Mouse (Mus musculus) midbrain, embryonic 11.5 days (tissue): Measurements from ENCODE around the gene Phf20. TPM values are rescaled to one million over a fixed set of nuclear protein-coding genes. Genes with fewer than 3 reads are reported as not detected.

Experiments used
- ATAC-seq: fragments of 200-750 bp; cut with Nextera tagmentation; 2 replicates; pipeline ENCODE4 v1.8.0; 2017; ENCODE audit warnings: moderate TSS enrichment, moderate library complexity; ENCODE audit not compliant: low FRiP score
- DNase-seq: peaks from one replicate; pipeline ENCODE4 v3.0.0; 2015; ENCODE audit warnings: low spot score; ENCODE audit errors: missing footprints
- H3K27ac ChIP-seq: fragments of 300-500 bp; sonication (generic); 2 replicates; pipeline ENCODE4 v1.5.1; 2014; ENCODE audit warnings: low read depth, low read length
- H3K27me3 ChIP-seq: fragments of 300-500 bp; sonication (generic); 2 replicates; pipeline ENCODE4 v1.6.1; 2014; ENCODE audit warnings: mild to moderate bottlenecking, low read length, moderate library complexity, mixed read lengths; ENCODE audit not compliant: control insufficient read depth, insufficient read depth
- H3K36me3 ChIP-seq: fragments of 300-500 bp; sonication (generic); 2 replicates; pipeline ENCODE4 v1.6.1; 2014; ENCODE audit warnings: mild to moderate bottlenecking, low read length, moderate library complexity, mixed read lengths; ENCODE audit not compliant: control insufficient read depth, insufficient read depth
- H3K4me1 ChIP-seq: fragments of 300-500 bp; sonication (generic); 2 replicates; pipeline ENCODE4 v1.6.1; 2014; ENCODE audit warnings: low read length; ENCODE audit not compliant: control insufficient read depth, insufficient read depth
- H3K4me2 ChIP-seq: fragments of 300-500 bp; sonication (generic); 2 replicates; pipeline ENCODE4 v1.6.1; 2014; ENCODE audit warnings: mild to moderate bottlenecking, moderate library complexity
- H3K4me3 ChIP-seq: fragments of 300-500 bp; sonication (generic); 2 replicates; pipeline ENCODE4 v1.5.1; 2014; ENCODE audit warnings: low read depth, low read length
- H3K9ac ChIP-seq: fragments of 300-500 bp; sonication (generic); 2 replicates; pipeline ENCODE4 v1.6.1; 2014; ENCODE audit warnings: low read length
- H3K9me3 ChIP-seq: fragments of 300-500 bp; sonication (generic); 2 replicates; pipeline ENCODE4 v1.6.1; 2016; ENCODE audit warnings: low read length; ENCODE audit not compliant: control insufficient read depth
- WGBS: fragments of 180-500 bp; shearing (Covaris S2); extraction: QIAGEN DNeasy Blood & Tissue Kit; methylation state at CpG from one replicate; pipeline ENCODE4 v1.1.7; 2014; 5-methylcytosine and 5-hydroxymethylcytosine counted together
- polyA plus RNA-seq: library from polyadenylated mRNA; unstranded; fragments of >200 nt; fragmentation: Nextera tagmentation; extraction: Ambion mirVana; gene quantifications from 2 replicates; pipeline ENCODE4 v1.2.1, GENCODE M21; 2014

Gene Phf20
- polyA plus RNA-seq, 1 experiment from 2014 or later: 91.4 TPM

GRCm38 (mm10) chr2:156281227-156281626, 85.0 kb downstream of the Phf20 start:
- Histone ChIP-seq H3K9ac (no peak overlapping the region), H3K27ac (no peak overlapping the region), H3K4me2 (no peak overlapping the region), H3K9me3 (no peaks in the 10 kb centered on the region), H3K36me3 (0 out of 2 replicates have a peak, but pooled peaks cover 3% of the 10 kb centered on the region), H3K4me1 (no peaks in the 10 kb centered on the region), H3K4me3 (no peak overlapping the region), H3K27me3 (no peaks in the 10 kb centered on the region)
- ATAC-seq: no peak
- 91% methylated on average over 4 of the region's 4 CpGs for WGBS
- no peak for DNase-seq

GRCm38 (mm10) chr2:156285161-156285560, 88.9 kb downstream of the Phf20 start:
- Histone ChIP-seq H3K4me3 (no peak overlapping the region), H3K36me3 (peaks cover 3% of the 10 kb centered on the region; the same call in 1 of the 2 replicates), H3K9me3 (no peaks in the 10 kb centered on the region), H3K27ac (no peak overlapping the region), H3K4me2 (no peak overlapping the region), H3K4me1 (no peaks in the 10 kb centered on the region), H3K27me3 (no peaks in the 10 kb centered on the region), H3K9ac (no peak overlapping the region)
- WGBS: 62% methylated on average over 2 of the region's 2 CpGs
- ATAC-seq: no peak
- no peak for DNase-seq

GRCm38 (mm10) chr2:156286733-156287132, 90.5 kb downstream of the Phf20 start:
- no peaks in the 10 kb centered on the region for H3K27me3 ChIP-seq
- DNase-seq: no peak
- WGBS: 97% methylated on average over 4 of the region's 4 CpGs
- H3K9ac ChIP-seq: no peak overlapping the region
- no peak for ATAC-seq
- no peak overlapping the region for H3K27ac ChIP-seq
- no peak overlapping the region for H3K4me3 ChIP-seq
- H3K9me3 ChIP-seq: no peaks in the 10 kb centered on the region
- H3K4me1 ChIP-seq: no peaks in the 10 kb centered on the region
- no peak overlapping the region for H3K4me2 ChIP-seq
- H3K36me3 ChIP-seq: peaks cover 3% of the 10 kb centered on the region; the same call in 1 of the 2 replicates

GRCm38 (mm10) chr2:156288222-156288621, 92.0 kb downstream of the Phf20 start:
- H3K36me3 ChIP-seq: peaks cover 3% of the 10 kb centered on the region; the same call in 1 of the 2 replicates
- no peak overlapping the region for H3K4me3 ChIP-seq
- H3K4me1 ChIP-seq: no peaks in the 10 kb centered on the region
- H3K27ac ChIP-seq: no peak overlapping the region
- H3K27me3 ChIP-seq: no peaks in the 10 kb centered on the region
- ATAC-seq: no peak
- 84% methylated on average over 2 of the region's 2 CpGs for WGBS
- H3K4me2 ChIP-seq: no peak overlapping the region
- no peak overlapping the region for H3K9ac ChIP-seq
- H3K9me3 ChIP-seq: no peaks in the 10 kb centered on the region
- DNase-seq: no peak

- H3K27ac ChIP-seq: no peak overlapping the region
- no peak overlapping the region for H3K4me3 ChIP-seq
- ATAC-seq: no peak
- no peaks in the 10 kb centered on the region for H3K9me3 ChIP-seq
- H3K9ac ChIP-seq: no peak overlapping the region
- no peak overlapping the region for H3K4me2 ChIP-seq
- WGBS: 92% methylated on average over 2 of the region's 2 CpGs
- no peaks in the 10 kb centered on the region for H3K4me1 ChIP-seq
- H3K27me3 ChIP-seq: no peaks in the 10 kb centered on the region
- H3K36me3 ChIP-seq: peaks cover 6% of the 10 kb centered on the region; the same call in 1 of the 2 replicates
- DNase-seq: no peak
These were observed 93.4 kb downstream of the Phf20 start for GRCm38 (mm10) chr2:156289552-156290160.

GRCm38 (mm10) chr2:156291998-156292397, 95.7 kb downstream of the Phf20 start:
- Histone ChIP-seq H3K36me3 (peaks cover 9% of the 10 kb centered on the region), H3K4me1 (no peaks in the 10 kb centered on the region), H3K4me3 (no peak overlapping the region), H3K27ac (no peak overlapping the region), H3K9ac (no peak overlapping the region), H3K9me3 (no peaks in the 10 kb centered on the region), H3K27me3 (no peaks in the 10 kb centered on the region), H3K4me2 (no peak overlapping the region)
- DNase-seq (no peak), ATAC-seq (no peak)
- 95% methylated on average over 1 of the region's 1 CpGs for WGBS

- H3K9ac ChIP-seq: no peak overlapping the region
- ATAC-seq: no peak
- H3K27ac ChIP-seq: no peak overlapping the region
- DNase-seq: no peak
- H3K4me2 ChIP-seq: no peak overlapping the region
- H3K9me3 ChIP-seq: no peaks in the 10 kb centered on the region
- WGBS: 97% methylated on average over 2 of the region's 2 CpGs
- no peaks in the 10 kb centered on the region for H3K27me3 ChIP-seq
- no peaks in the 10 kb centered on the region for H3K4me1 ChIP-seq
- H3K4me3 ChIP-seq: no peak overlapping the region
- H3K36me3 ChIP-seq: peaks cover 13% of the 10 kb centered on the region
These were observed 99.4 kb downstream of the Phf20 start for GRCm38 (mm10) chr2:156295601-156296063.

- no peak overlapping the region for H3K4me2 ChIP-seq
- 97% methylated on average over 3 of the region's 3 CpGs for WGBS
- ATAC-seq (no peak), DNase-seq (peak; percentile 60)
- peaks cover 15% of the 10 kb centered on the region for H3K36me3 ChIP-seq
- no peak overlapping the region for H3K4me3 ChIP-seq
- H3K27ac ChIP-seq: no peak overlapping the region
- H3K9me3 ChIP-seq: no peaks in the 10 kb centered on the region
- no peaks in the 10 kb centered on the region for H3K4me1 ChIP-seq
- no peak overlapping the region for H3K9ac ChIP-seq
- no peaks in the 10 kb centered on the region for H3K27me3 ChIP-seq
These were observed 99.9 kb downstream of the Phf20 start for GRCm38 (mm10) chr2:156296190-156296589.

GRCm38 (mm10) chr2:156297653-156298052, 101.4 kb downstream of the Phf20 start:
- 92% methylated on average over 3 of the region's 3 CpGs for WGBS
- no peak overlapping the region for H3K4me3 ChIP-seq
- H3K9ac ChIP-seq: no peak overlapping the region
- peaks cover 16% of the 10 kb centered on the region for H3K36me3 ChIP-seq
- no peaks in the 10 kb centered on the region for H3K4me1 ChIP-seq
- ATAC-seq: no peak
- no peak for DNase-seq
- H3K4me2 ChIP-seq: no peak overlapping the region
- H3K9me3 ChIP-seq: no peaks in the 10 kb centered on the region
- no peak overlapping the region for H3K27ac ChIP-seq
- H3K27me3 ChIP-seq: no peaks in the 10 kb centered on the region
